Mouse (Mus musculus) testis, adult 2 months (tissue): ENCODE data around the gene Trank1.

Experiments used
- CTCF ChIP-seq: fragments of 200-500 bp; IDR thresholded peaks from 2 replicates; pipeline ENCODE4 v1.5.1; 2012; ENCODE audit warnings: low read depth, mild to moderate bottlenecking, inconsistent platforms, low read length, moderate library complexity; ENCODE audit not compliant: control insufficient read depth, insufficient read depth, insufficient replicate concordance
- POLR2A ChIP-seq: fragments of 200-500 bp; IDR thresholded peaks from 2 replicates; pipeline ENCODE4 v1.6.1; 2012; ENCODE audit warnings: low read depth, mild to moderate bottlenecking, inconsistent platforms, low read length, moderate library complexity; ENCODE audit not compliant: control insufficient read depth

DNA sequence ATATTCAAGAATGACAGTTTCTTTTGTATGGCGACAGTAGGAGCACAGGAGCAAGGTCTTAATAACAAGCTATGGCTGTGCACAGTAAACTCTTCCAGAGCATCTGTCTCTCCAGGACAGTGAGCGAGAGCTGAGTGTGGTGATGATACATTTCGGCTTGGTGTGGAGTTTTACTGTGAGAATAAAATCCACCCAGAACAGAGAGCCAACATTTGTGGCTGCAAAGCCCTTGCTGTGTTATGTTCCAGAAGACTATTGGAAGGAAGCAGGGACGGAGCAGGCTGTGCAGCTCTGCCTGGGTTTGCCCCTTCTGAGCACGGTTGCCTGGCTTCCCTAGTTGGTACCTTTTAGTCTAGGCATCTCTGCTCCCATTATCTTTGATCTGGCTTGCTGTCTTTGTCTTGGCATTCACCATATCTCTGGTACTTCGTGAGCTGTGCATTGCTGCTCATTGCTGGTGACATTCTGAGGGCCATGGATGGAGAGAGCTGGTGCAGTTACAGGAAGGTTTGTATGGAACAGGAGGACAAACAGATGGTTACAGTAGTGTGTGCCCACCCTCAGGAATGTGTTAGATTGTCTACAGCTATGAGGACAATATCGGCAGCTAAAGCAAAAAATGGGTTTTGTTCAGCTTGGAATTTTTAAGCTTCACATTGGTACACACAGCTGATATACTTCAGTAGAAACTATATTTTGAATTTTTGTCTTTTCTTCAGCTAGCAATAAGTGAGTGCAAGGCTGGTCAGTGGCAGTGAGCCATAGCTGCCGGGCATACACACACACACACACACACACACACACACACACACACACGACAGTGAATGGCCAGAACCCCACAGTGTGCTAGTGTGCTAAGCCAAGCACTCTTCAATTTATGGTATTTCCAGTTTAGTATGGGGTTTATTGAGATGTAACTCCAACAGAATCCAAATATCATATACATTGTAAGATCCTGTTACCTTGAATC lies 69.8 kb downstream of the Trank1 start:
- no peak for TF ChIP-seq POLR2A
- no peak for TF ChIP-seq CTCF
